Mouse (Mus musculus) G1E (cell line): ENCODE results near the gene Caln1.

ENCODE experiments used
- CTCF ChIP-seq: IDR thresholded peaks from 2 replicates; pipeline ENCODE4 v1.5.1; 2012; ENCODE audit warnings: low read depth, low read length, inconsistent platforms, mixed read lengths
- GATA1 ChIP-seq: IDR thresholded peaks from 2 replicates; pipeline ENCODE4 v1.6.1; 2012; ENCODE audit warnings: borderline replicate concordance, low read length, inconsistent platforms, mixed read lengths
- POLR2AphosphoS5 ChIP-seq: IDR thresholded peaks from 2 replicates; pipeline ENCODE4 v1.6.1; 2012; ENCODE audit warnings: low read depth, low read length, inconsistent platforms; ENCODE audit not compliant: insufficient replicate concordance
- TAL1 ChIP-seq: conservative IDR thresholded peaks from 2 replicates; pipeline ENCODE4 v1.6.1; 2012; ENCODE audit warnings: low read depth, low read length, inconsistent platforms, mixed read lengths

- TF ChIP-seq CTCF (no peak), POLR2AphosphoS5 (no peak), GATA1 (no peak), TAL1 (no peak)
These were observed 208.3 kb downstream of the Caln1 start for GRCm38 (mm10) chr5:130577581-130577980.
